Mouse (Mus musculus): ENCODE measurements around the gene Vps13d. TPM values are rescaled to one million over a fixed set of nuclear protein-coding genes. Genes with fewer than 3 reads are reported as not detected.

Gene Vps13d
- 32.2 and 42.6 TPM in 2 replicates for total RNA-seq (2014; rRNA removed; ENCODE audit: low replicate concordance)
- 7.6 and 9.0 TPM in 2 replicates for polyA plus RNA-seq (2015; fragmentation: Nextera tagmentation; extraction: Ambion mirVana)

- peaks cover 18% of the 10 kb centered on the region for H3K4me1 ChIP-seq (ENCODE audit: control insufficient read depth, insufficient read depth)
- H3K4me3 ChIP-seq (ENCODE audit: low read depth, low read length) = peak within 1 kb of the TSS; percentile 92
- peak within 1 kb of the TSS; percentile 89 for H3K9ac ChIP-seq (replicated peaks; ENCODE audit: low read depth, low read length)
- peak; percentile 88 for DNase-seq (ENCODE audit: low spot score)
- H3K27ac ChIP-seq (ENCODE audit: low read depth) = peak within 1 kb of the TSS; percentile 93
- no peak for TF ChIP-seq EP300 (IDR thresholded peaks at IDR 0.05; ENCODE audit: low read depth)
- TF ChIP-seq CTCF (IDR thresholded peaks at IDR 0.05; ENCODE audit: low read depth) = peak; percentile 98
- H3K4me2 ChIP-seq (ENCODE audit: low read depth, low read length) = peak within 1 kb of the TSS; percentile 86
- no peaks in the 10 kb centered on the region for H3K27me3 ChIP-seq (ENCODE audit: control insufficient read depth, insufficient read depth, low read length)
- peaks cover 9% of the 10 kb centered on the region for H3K36me3 ChIP-seq (replicated peaks; ENCODE audit: control insufficient read depth, insufficient read depth, low read length)
- H3K9me3 ChIP-seq (replicated peaks; ENCODE audit: control insufficient read depth, low read length) = no peaks in the 10 kb centered on the region
- under 1% methylated on average over 45 of the region's 53 CpGs for WGBS
- ATAC-seq (ENCODE audit: insufficient read depth, low read depth) = peak; percentile 86
These were observed at the start of gene Vps13d for GRCm38 (mm10) chr4:145194559-145195162. TSS of gene Vps13d (minus strand) at chr4:145195005.

DNA sequence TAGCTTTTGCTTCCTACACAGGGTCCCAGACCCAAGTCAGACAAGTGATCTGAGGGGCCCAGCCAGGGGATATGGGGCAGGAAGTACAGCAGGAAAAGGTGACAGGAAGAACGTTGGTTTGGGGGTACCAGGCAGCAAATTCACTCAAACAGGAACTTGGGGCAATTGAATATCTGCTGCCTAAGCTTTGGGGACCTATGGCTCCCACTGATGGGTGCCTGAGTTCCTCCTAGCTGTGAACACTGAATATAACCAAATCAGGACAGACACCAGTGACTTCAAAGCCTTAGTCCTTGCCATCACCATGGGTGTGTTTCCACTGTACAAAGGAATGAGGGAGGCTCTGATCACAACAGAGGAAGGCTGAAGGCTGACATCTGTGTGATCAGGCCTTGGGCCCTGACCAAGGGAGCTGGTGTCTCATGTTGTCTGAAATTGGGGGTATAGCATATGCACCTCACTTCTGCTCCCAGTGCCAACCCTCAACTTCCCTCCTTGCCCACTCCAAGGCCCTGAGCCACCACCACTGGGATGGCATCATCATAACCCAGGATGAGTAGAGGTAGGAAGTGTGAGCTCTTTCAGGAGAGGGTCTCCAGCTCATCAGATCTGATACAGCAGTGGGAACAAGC is 48.0 kb upstream of the Vps13d start:
- H3K4me3 ChIP-seq (ENCODE audit: low read depth, low read length) = no peak overlapping the region
- H3K36me3 ChIP-seq (replicated peaks; ENCODE audit: control insufficient read depth, insufficient read depth, low read length) = no peaks in the 10 kb centered on the region
- no peak overlapping the region for H3K9ac ChIP-seq (replicated peaks; ENCODE audit: low read depth, low read length)
- H3K4me2 ChIP-seq (ENCODE audit: low read depth, low read length) = no peak overlapping the region
- DNase-seq (ENCODE audit: low spot score) (no peak), ATAC-seq (ENCODE audit: insufficient read depth, low read depth) (no peak)
- H3K27ac ChIP-seq (ENCODE audit: low read depth) = no peak overlapping the region
- no peak for TF ChIP-seq EP300 (IDR thresholded peaks at IDR 0.05; ENCODE audit: low read depth)
- no peak for TF ChIP-seq CTCF (IDR thresholded peaks at IDR 0.05; ENCODE audit: low read depth)
- peaks cover 22% of the 10 kb centered on the region for H3K27me3 ChIP-seq (ENCODE audit: control insufficient read depth, insufficient read depth, low read length)
- no peaks in the 10 kb centered on the region for H3K9me3 ChIP-seq (replicated peaks; ENCODE audit: control insufficient read depth, low read length)
- H3K4me1 ChIP-seq (ENCODE audit: control insufficient read depth, insufficient read depth) = 0 out of 2 replicates have a peak, but pooled peaks cover 9% of the 10 kb centered on the region
- WGBS = 23% methylated on average over 1 of the region's 1 CpGs

DNA sequence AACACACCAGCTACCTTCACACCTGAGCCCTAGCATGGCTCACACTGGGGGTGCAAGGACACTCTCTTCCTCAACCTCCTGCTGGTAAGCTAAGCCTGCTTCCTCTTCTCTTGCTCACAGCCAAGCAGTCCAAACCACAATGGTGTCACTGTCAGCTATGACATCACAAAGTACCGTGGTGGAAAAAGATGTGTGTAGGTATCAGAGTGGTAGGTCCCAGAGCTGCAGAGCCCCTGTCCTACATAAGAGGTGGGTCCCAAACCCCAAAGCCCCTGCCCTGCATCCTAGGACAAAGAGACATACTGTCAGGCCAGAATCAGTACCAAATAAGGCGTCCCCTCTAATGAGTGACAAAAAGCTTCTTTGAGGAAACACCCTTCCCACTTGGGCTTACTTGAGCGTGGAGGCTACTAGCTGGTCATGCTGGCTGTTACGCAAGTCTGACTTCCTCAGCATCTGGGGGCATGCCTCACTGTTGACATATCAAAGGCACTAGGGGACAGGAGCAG is 46.0 kb upstream of the Vps13d start:
- Histone ChIP-seq H3K36me3 (replicated peaks; ENCODE audit: control insufficient read depth, insufficient read depth, low read length) (no peaks in the 10 kb centered on the region), H3K27ac (ENCODE audit: low read depth) (peak overlapping the region; percentile 18; the same call in 1 of the 2 replicates), H3K4me1 (ENCODE audit: control insufficient read depth, insufficient read depth) (0 out of 2 replicates have a peak, but pooled peaks cover 9% of the 10 kb centered on the region), H3K9ac (replicated peaks; ENCODE audit: low read depth, low read length) (no peak overlapping the region), H3K9me3 (replicated peaks; ENCODE audit: control insufficient read depth, low read length) (no peaks in the 10 kb centered on the region), H3K27me3 (ENCODE audit: control insufficient read depth, insufficient read depth, low read length) (peaks cover 10% of the 10 kb centered on the region), H3K4me2 (ENCODE audit: low read depth, low read length) (no peak overlapping the region), H3K4me3 (ENCODE audit: low read depth, low read length) (no peak overlapping the region)
- TF ChIP-seq CTCF (IDR thresholded peaks at IDR 0.05; ENCODE audit: low read depth) = no peak
- no peak for TF ChIP-seq EP300 (IDR thresholded peaks at IDR 0.05; ENCODE audit: low read depth)
- ATAC-seq (ENCODE audit: insufficient read depth, low read depth) (no peak), DNase-seq (ENCODE audit: low spot score) (no peak)
- WGBS = 62% methylated on average over 4 of the region's 4 CpGs

GRCm38 (mm10) chr4:145239049-145239830 is 44.4 kb upstream of the Vps13d start:
- H3K4me2 ChIP-seq (ENCODE audit: low read depth, low read length) = no peak overlapping the region
- no peaks in the 10 kb centered on the region for H3K36me3 ChIP-seq (replicated peaks; ENCODE audit: control insufficient read depth, insufficient read depth, low read length)
- 13% methylated on average over 4 of the region's 4 CpGs for WGBS
- TF ChIP-seq CTCF (IDR thresholded peaks at IDR 0.05; ENCODE audit: low read depth) (no peak), EP300 (IDR thresholded peaks at IDR 0.05; ENCODE audit: low read depth) (no peak)
- peak overlapping the region; percentile 75 for H3K27ac ChIP-seq (ENCODE audit: low read depth)
- peak; percentile 86 for ATAC-seq (ENCODE audit: insufficient read depth, low read depth)
- H3K9ac ChIP-seq (replicated peaks; ENCODE audit: low read depth, low read length) = no peak overlapping the region
- H3K4me1 ChIP-seq (ENCODE audit: control insufficient read depth, insufficient read depth) = 0 out of 2 replicates have a peak, but pooled peaks cover 9% of the 10 kb centered on the region
- no peaks in the 10 kb centered on the region for H3K27me3 ChIP-seq (ENCODE audit: control insufficient read depth, insufficient read depth, low read length)
- no peak overlapping the region for H3K4me3 ChIP-seq (ENCODE audit: low read depth, low read length)
- DNase-seq (ENCODE audit: low spot score) = peak; percentile 67
- H3K9me3 ChIP-seq (replicated peaks; ENCODE audit: control insufficient read depth, low read length) = no peaks in the 10 kb centered on the region

DNA sequence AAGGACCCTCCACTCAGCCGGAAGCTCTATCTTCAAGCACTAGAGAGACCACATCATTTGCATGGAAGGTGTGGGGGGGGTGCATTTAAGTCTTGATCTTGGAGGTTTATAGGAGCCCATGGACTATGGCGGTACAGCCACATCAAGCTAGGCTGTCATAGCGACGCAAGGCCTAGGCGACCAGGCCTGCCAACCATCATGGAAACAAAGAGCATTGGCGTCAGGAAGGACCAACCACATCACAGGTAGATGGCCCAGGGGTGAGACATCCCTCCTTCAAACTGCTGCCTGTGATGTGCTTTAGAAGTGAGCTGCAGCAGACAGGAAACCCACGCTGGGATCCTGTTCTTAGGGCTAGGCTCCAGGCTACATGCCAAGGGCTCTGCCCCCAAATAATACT is 41.2 kb upstream of the Vps13d start:
- WGBS = 82% methylated on average over 7 of the region's 7 CpGs

More for the DNA sequence above, 41.2 kb upstream of the Vps13d start:
- DNase-seq (ENCODE audit: low spot score) (no peak), ATAC-seq (ENCODE audit: insufficient read depth, low read depth) (no peak)
- Histone ChIP-seq H3K27me3 (ENCODE audit: control insufficient read depth, insufficient read depth, low read length) (no peaks in the 10 kb centered on the region), H3K4me3 (ENCODE audit: low read depth, low read length) (no peak overlapping the region), H3K27ac (ENCODE audit: low read depth) (no peak overlapping the region), H3K9me3 (replicated peaks; ENCODE audit: control insufficient read depth, low read length) (no peaks in the 10 kb centered on the region), H3K4me1 (ENCODE audit: control insufficient read depth, insufficient read depth) (0 out of 2 replicates have a peak, but pooled peaks cover 9% of the 10 kb centered on the region), H3K9ac (replicated peaks; ENCODE audit: low read depth, low read length) (no peak overlapping the region), H3K4me2 (ENCODE audit: low read depth, low read length) (no peak overlapping the region), H3K36me3 (replicated peaks; ENCODE audit: control insufficient read depth, insufficient read depth, low read length) (no peaks in the 10 kb centered on the region)
- no peak for TF ChIP-seq EP300 (IDR thresholded peaks at IDR 0.05; ENCODE audit: low read depth)
- TF ChIP-seq CTCF (IDR thresholded peaks at IDR 0.05; ENCODE audit: low read depth) = no peak
